Mouse (Mus musculus) CH12.LX (cell line): Measurements from ENCODE around the gene Tmem106c. TPM values are rescaled to one million over a fixed set of nuclear protein-coding genes. Genes with fewer than 3 reads are reported as not detected.

ENCODE experiments used
- DNase-seq: peaks from one replicate; pipeline ENCODE4 v3.0.0-alpha.2; 2013; ENCODE audit errors: extremely low read depth
- H3K27ac ChIP-seq: 2 replicates; pipeline ENCODE4 v1.5.1; 2012; ENCODE audit warnings: low read depth, mild to moderate bottlenecking, control low read depth, moderate library complexity; ENCODE audit not compliant: insufficient read depth
- H3K27me3 ChIP-seq: replicated peaks from 2 replicates; pipeline ENCODE3; 2012; ENCODE audit warnings: inconsistent platforms
- H3K36me3 ChIP-seq, 2 experiments: replicated peaks in 1 of 2; 2 replicates each; pipeline versions ENCODE3 to v1.6.1; 2012; ENCODE audit warnings: inconsistent platforms in 1 of 2, low read length in 1 of 2, mild to moderate bottlenecking in 1 of 2, mixed read lengths in 1 of 2, moderate library complexity in 1 of 2; ENCODE audit not compliant: control insufficient read depth in 1 of 2, insufficient read depth in 1 of 2
- H3K4me1 ChIP-seq, 2 experiments: 2 replicates each; pipeline ENCODE4 v1.6.1; 2012; ENCODE audit warnings: inconsistent platforms in 1 of 2, moderate library complexity in 1 of 2; ENCODE audit not compliant: insufficient read depth in 2 of 2, control insufficient read depth in 1 of 2
- H3K4me2 ChIP-seq: 2 replicates; pipeline ENCODE4 v1.6.1; 2012; ENCODE audit warnings: low read depth, mild to moderate bottlenecking, control low read depth; ENCODE audit not compliant: poor library complexity, insufficient read depth, severe bottlenecking
- H3K4me3 ChIP-seq, 3 experiments: fragments of 150-350 bp in 1 of 3; sonication (generic) in 1 of 3; replicated peaks in 1 of 3; 2 replicates each; pipeline versions ENCODE3 to v1.5.1; 2011 to 2012; ENCODE audit warnings: low read depth in 2 of 3, low read length in 2 of 3, mild to moderate bottlenecking in 2 of 3, moderate library complexity in 2 of 3, control low read depth in 1 of 3, improper control_type of control experiment in 1 of 3, inconsistent platforms in 1 of 3, mixed read lengths in 1 of 3; ENCODE audit not compliant: poor library complexity in 1 of 3
- H3K79me2 ChIP-seq: replicated peaks from 2 replicates; pipeline ENCODE4 v1.6.1; 2012; ENCODE audit warnings: mild to moderate bottlenecking, moderate library complexity; ENCODE audit not compliant: control insufficient read depth, poor library complexity, insufficient read depth, severe bottlenecking; ENCODE audit errors: extremely low read depth
- H3K9ac ChIP-seq: 2 replicates; pipeline ENCODE4 v1.6.1; 2012; ENCODE audit warnings: low read depth, mild to moderate bottlenecking, control low read depth, moderate library complexity; ENCODE audit not compliant: insufficient read depth
- H3K9me3 ChIP-seq: replicated peaks from 2 replicates; pipeline ENCODE3; 2012; ENCODE audit warnings: low read length, inconsistent platforms, mixed read lengths
- BHLHE40 ChIP-seq: IDR thresholded peaks from 2 replicates; pipeline ENCODE4 v1.6.1; 2011; ENCODE audit warnings: mild to moderate bottlenecking, low read depth, low read length, improper control_type of control experiment
- CHD1 ChIP-seq: IDR thresholded peaks from 2 replicates; pipeline ENCODE4 v1.6.1; 2012; ENCODE audit warnings: low read depth, low read length, improper control_type of control experiment, inconsistent platforms
- CHD2 ChIP-seq: IDR thresholded peaks from 2 replicates; pipeline ENCODE4 v1.6.1; 2011; ENCODE audit warnings: low read length, improper control_type of control experiment
- CTCF ChIP-seq, 2 experiments: IDR thresholded peaks in 1 of 2; conservative IDR thresholded peaks in 1 of 2; 2 replicates each; pipeline ENCODE4 v1.5.1; 2011 to 2012; ENCODE audit warnings: low read depth in 2 of 2, low read length in 2 of 2, improper control_type of control experiment in 1 of 2, inconsistent platforms in 1 of 2, mild to moderate bottlenecking in 1 of 2, moderate library complexity in 1 of 2
- E2F4 ChIP-seq: IDR thresholded peaks from 2 replicates; pipeline ENCODE4 v1.6.1; 2011; ENCODE audit warnings: low read depth, low read length, improper control_type of control experiment; ENCODE audit not compliant: insufficient replicate concordance
- ELF1 ChIP-seq: IDR thresholded peaks from 2 replicates; pipeline ENCODE4 v1.6.1; 2014; ENCODE audit warnings: low read depth, mild to moderate bottlenecking, inconsistent platforms, low read length, improper control_type of control experiment
- EP300 ChIP-seq: IDR thresholded peaks from 2 replicates; pipeline ENCODE4 v1.6.1; 2011; ENCODE audit warnings: low read length, improper control_type of control experiment
- GABPA ChIP-seq: IDR thresholded peaks from 2 replicates; pipeline ENCODE4 v1.6.1; 2012; ENCODE audit warnings: low read depth, low read length, improper control_type of control experiment, inconsistent platforms; ENCODE audit not compliant: insufficient replicate concordance
- HCFC1 ChIP-seq: IDR thresholded peaks from 2 replicates; pipeline ENCODE4 v1.6.1; 2012; ENCODE audit warnings: low read depth, mild to moderate bottlenecking, inconsistent platforms, low read length, improper control_type of control experiment
- IRF4 ChIP-seq: IDR thresholded peaks from 2 replicates; pipeline ENCODE4 v1.6.1; 2014; ENCODE audit warnings: low read depth, mild to moderate bottlenecking, inconsistent platforms, low read length, improper control_type of control experiment
- JUN ChIP-seq: IDR thresholded peaks from 2 replicates; pipeline ENCODE4 v1.6.1; 2011; ENCODE audit warnings: low read depth, mild to moderate bottlenecking, low read length, improper control_type of control experiment, moderate library complexity; ENCODE audit not compliant: insufficient read depth
- JUND ChIP-seq: conservative IDR thresholded peaks from 2 replicates; pipeline ENCODE4 v1.6.1; 2011; ENCODE audit warnings: low read depth, low read length, improper control_type of control experiment
- KAT2A ChIP-seq: IDR thresholded peaks from 2 replicates; pipeline ENCODE4 v1.6.1; 2012; ENCODE audit warnings: low read length, improper control_type of control experiment, inconsistent platforms; ENCODE audit not compliant: insufficient replicate concordance
- MAFK ChIP-seq: IDR thresholded peaks from 2 replicates; pipeline ENCODE4 v1.6.1; 2011; ENCODE audit warnings: low read length, improper control_type of control experiment; ENCODE audit not compliant: insufficient replicate concordance
- MAX ChIP-seq: IDR thresholded peaks from 2 replicates; pipeline ENCODE4 v1.6.1; 2011; ENCODE audit warnings: low read length, improper control_type of control experiment
- MAZ ChIP-seq: IDR thresholded peaks from 2 replicates; pipeline ENCODE4 v1.6.1; 2012; ENCODE audit warnings: low read depth, mild to moderate bottlenecking, inconsistent platforms, low read length, improper control_type of control experiment, moderate library complexity
- MEF2A ChIP-seq: IDR thresholded peaks from 2 replicates; pipeline ENCODE4 v1.6.1; 2014; ENCODE audit warnings: low read depth, mild to moderate bottlenecking, inconsistent platforms, low read length, improper control_type of control experiment, borderline replicate concordance
- MXI1 ChIP-seq: IDR thresholded peaks from 2 replicates; pipeline ENCODE4 v1.6.1; 2011; ENCODE audit warnings: mild to moderate bottlenecking, low read depth, low read length, improper control_type of control experiment
- MYC ChIP-seq: IDR thresholded peaks from 2 replicates; pipeline ENCODE4 v1.6.1; 2011; ENCODE audit warnings: low read depth, mild to moderate bottlenecking, improper control_type of control experiment, low read length
- NELFE ChIP-seq: IDR thresholded peaks from 2 replicates; pipeline ENCODE4 v1.6.1; 2011; ENCODE audit warnings: low read depth, low read length, improper control_type of control experiment
- NRF1 ChIP-seq: IDR thresholded peaks from 2 replicates; pipeline ENCODE4 v1.6.1; 2014; ENCODE audit warnings: low read depth, mild to moderate bottlenecking, inconsistent platforms, low read length, improper control_type of control experiment, moderate library complexity
- PAX5 ChIP-seq: IDR thresholded peaks from 2 replicates; pipeline ENCODE4 v1.6.1; 2012; ENCODE audit warnings: low read length, inconsistent platforms, mixed read lengths
- POLR2A ChIP-seq: IDR thresholded peaks from 2 replicates; pipeline ENCODE4 v1.6.1; 2011; ENCODE audit warnings: low read depth, mild to moderate bottlenecking, improper control_type of control experiment, low read length
- POLR2AphosphoS2 ChIP-seq: IDR thresholded peaks from 2 replicates; pipeline ENCODE4 v1.6.1; 2011; ENCODE audit warnings: low read depth, low read length, improper control_type of control experiment
- RAD21 ChIP-seq: IDR thresholded peaks from 2 replicates; pipeline ENCODE4 v1.6.1; 2011; ENCODE audit warnings: low read depth, mild to moderate bottlenecking, low read length, improper control_type of control experiment, moderate library complexity
- RCOR1 ChIP-seq: conservative IDR thresholded peaks from 2 replicates; pipeline ENCODE4 v1.6.1; 2012; ENCODE audit warnings: low read depth, mild to moderate bottlenecking, inconsistent platforms, low read length, improper control_type of control experiment
- SIN3A ChIP-seq: IDR thresholded peaks from 2 replicates; pipeline ENCODE4 v1.6.1; 2012; ENCODE audit warnings: low read length, improper control_type of control experiment, inconsistent platforms
- SMC3 ChIP-seq: IDR thresholded peaks from 2 replicates; pipeline ENCODE4 v1.6.1; 2011; ENCODE audit warnings: low read depth, low read length, improper control_type of control experiment
- TBP ChIP-seq: conservative IDR thresholded peaks from 2 replicates; pipeline ENCODE4 v1.6.1; 2011; ENCODE audit warnings: low read depth, low read length, improper control_type of control experiment
- TCF12 ChIP-seq: IDR thresholded peaks from 2 replicates; pipeline ENCODE4 v1.6.1; 2014; ENCODE audit warnings: low read depth, mild to moderate bottlenecking, inconsistent platforms, low read length, improper control_type of control experiment
- UBTF ChIP-seq: IDR thresholded peaks from 2 replicates; pipeline ENCODE4 v1.6.1; 2012; ENCODE audit warnings: low read depth, mild to moderate bottlenecking, inconsistent platforms, low read length, improper control_type of control experiment, moderate library complexity
- USF1 ChIP-seq: IDR thresholded peaks from 2 replicates; pipeline ENCODE4 v1.6.1; 2014; ENCODE audit warnings: low read depth, mild to moderate bottlenecking, inconsistent platforms, low read length, improper control_type of control experiment
- USF2 ChIP-seq: conservative IDR thresholded peaks from 2 replicates; pipeline ENCODE4 v1.6.1; 2011; ENCODE audit warnings: low read depth, low read length, improper control_type of control experiment
- ZC3H11A ChIP-seq: IDR thresholded peaks from 2 replicates; pipeline ENCODE4 v1.6.1; 2012; ENCODE audit warnings: low read depth, mild to moderate bottlenecking, inconsistent platforms, low read length, improper control_type of control experiment
- ZKSCAN1 ChIP-seq: IDR thresholded peaks from 2 replicates; pipeline ENCODE4 v1.6.1; 2012; ENCODE audit warnings: low read depth, inconsistent platforms, low read length, improper control_type of control experiment, borderline replicate concordance
- ZMIZ1 ChIP-seq: IDR thresholded peaks from 2 replicates; pipeline ENCODE4 v1.6.1; 2012; ENCODE audit warnings: low read depth, mild to moderate bottlenecking, inconsistent platforms, low read length, improper control_type of control experiment
- ZNF384 ChIP-seq: IDR thresholded peaks from 2 replicates; pipeline ENCODE4 v1.6.1; 2012; ENCODE audit warnings: low read depth, low read length, improper control_type of control experiment, inconsistent platforms
- dilution Hi-C: fragments of 300-500 bp; cut with MboI; formaldehyde crosslinking; loops from 2 replicates; pipeline ENCODE4 v1.14.3; 2020; ENCODE audit warnings: low sequenced_read_pairs; ENCODE audit not compliant: extremely low pct_unique_long_range_greater_than_20kb, extremely low pct_ligation_motif_present
- in situ Hi-C: fragments of 300-500 bp; cut with MboI; formaldehyde crosslinking; loops from 3 replicates; pipeline ENCODE4 v1.14.3; 2019; ENCODE audit warnings: low sequenced_read_pairs, low pct_ligation_motif_present, low pct_unique_long_range_greater_than_20kb, mixed read lengths
- polyA plus RNA-seq: library from polyadenylated mRNA; unstranded; fragments of >175 nt; gene quantifications from 2 replicates; pipeline ENCODE4 v1.2.1, GENCODE M21; 2012; ENCODE audit warnings: low read depth; ENCODE audit not compliant: insufficient read length
- total RNA-seq, 2 experiments: library from RNA; depleted of rRNA; stranded (reverse); fragments of 300-350 nt in 1 of 2; fragments of >200 nt in 1 of 2; gene quantifications; 2 replicates each; pipeline ENCODE4 v1.2.3; 2012 to 2014

Gene Tmem106c
- 16.9 and 25.7 TPM in 2 replicates for total RNA-seq (2012; rRNA removed)
- 21.2 and 25.5 TPM in 2 replicates for total RNA-seq (2014; rRNA removed)
- 17.9 and 18.5 TPM in 2 replicates for polyA plus RNA-seq

GRCm38 (mm10) chr15:97963989-97964835, at the start of gene Tmem106c:
Gene Tmem106c, plus strand, starts transcription at chr15:97964200.
- in situ Hi-C loops (loop anchor here (10.0 kb wide), 1 partner anchor 191 kb away; no protein-coding TSS in a partner anchor), dilution Hi-C loops (loop anchor here (25.0 kb wide), 1 partner anchor 177 kb away; the partner anchor contains the start of gene Slc48a1)
- no peaks in the 10 kb centered on the region for H3K27me3 ChIP-seq
- DNase-seq: peak; percentile 96
- peaks cover 4 to 16% of the 10 kb centered on the region in 2 experiments for H3K36me3 ChIP-seq
- H3K4me2 ChIP-seq: peak within 1 kb of the TSS; percentile 52
- no peaks in the 10 kb centered on the region for H3K9me3 ChIP-seq
- no peak within 1 kb of the TSS for H3K27ac ChIP-seq
- H3K4me1 ChIP-seq: peaks cover 3 to 15% of the 10 kb centered on the region in 2 experiments; a peak in 2 of 4 replicates
- no peaks in the 10 kb centered on the region for H3K79me2 ChIP-seq
- peak within 1 kb of the TSS; percentile 55 to 86 (median 79) for H3K4me3 ChIP-seq
- H3K9ac ChIP-seq: peak within 1 kb of the TSS; percentile 83
- TF ChIP-seq CHD2: 0 out of 2 replicates have a peak, but pooled peaks have one; percentile 32
- peak; percentile 52; the same call in 1 of the 2 replicates for TF ChIP-seq BHLHE40
- TF ChIP-seq ZNF384: no peak
- TF ChIP-seq TCF12: peak; percentile 77
- peak; percentile 79 for TF ChIP-seq RAD21
- TF ChIP-seq UBTF: no peak; the same call in 1 of the 2 replicates
- no peak for TF ChIP-seq EP300
- TF ChIP-seq KAT2A: no peak
- no peak for TF ChIP-seq MYC
- TF ChIP-seq PAX5: no peak
- no peak for TF ChIP-seq CHD1
- peak; percentile 83 for TF ChIP-seq TBP
- no peak; the same call in none of the 2 replicates for TF ChIP-seq ZMIZ1
- no peak for TF ChIP-seq JUND
- TF ChIP-seq JUN: no peak
- TF ChIP-seq NRF1: peak; percentile 99
- peak; percentile 38; the same call in 1 of the 2 replicates for TF ChIP-seq MEF2A
- peak; percentile 78 to 95 for TF ChIP-seq CTCF (conservative IDR thresholded peaks at IDR 0.05 in 1 of 2, IDR thresholded peaks at IDR 0.05 in 1 of 2; ENCODE audit: low read depth in 2 of 2, low read length in 2 of 2)
- TF ChIP-seq MAFK: no peak
- TF ChIP-seq USF2: no peak
- TF ChIP-seq ZKSCAN1: no peak
- TF ChIP-seq E2F4: no peak
- TF ChIP-seq MXI1: peak; percentile 55; the same call in 1 of the 2 replicates
- no peak for TF ChIP-seq IRF4
- TF ChIP-seq USF1: no peak
- peak; percentile 68 for TF ChIP-seq HCFC1
- TF ChIP-seq ELF1: peak; percentile 91
- TF ChIP-seq GABPA: no peak
- peak; percentile 59; the same call in 1 of the 2 replicates for TF ChIP-seq MAZ
- peak; percentile 51; the same call in 1 of the 2 replicates for TF ChIP-seq POLR2AphosphoS2
- no peak for TF ChIP-seq ZC3H11A
- peak; percentile 83 for TF ChIP-seq NELFE
- TF ChIP-seq SMC3: peak; percentile 57
- peak; percentile 24; the same call in 1 of the 2 replicates for TF ChIP-seq MAX
- no peak for TF ChIP-seq RCOR1
- TF ChIP-seq POLR2A: peak; percentile 91
- no peak; the same call in 1 of the 2 replicates for TF ChIP-seq SIN3A
